Mouse (Mus musculus): ENCODE results near the gene Adtrp. TPM values are rescaled to one million over a fixed set of nuclear protein-coding genes. Genes with fewer than 3 reads are reported as not detected.

The Adtrp gene
- polyA plus RNA-seq, 1 experiment from 2014 or later: not detected

GRCm38 (mm10) chr13:41822617-41823016 lies 24.9 kb downstream of the Adtrp start:
- 30% methylated on average over 2 of the region's 2 CpGs for WGBS
- H3K27ac ChIP-seq (replicated peaks): no peak overlapping the region
- peaks cover 14% of the 10 kb centered on the region for H3K4me1 ChIP-seq
- no peak overlapping the region for H3K4me3 ChIP-seq
- no peaks in the 10 kb centered on the region for H3K27me3 ChIP-seq (ENCODE audit: low read depth, poor library complexity, severe bottlenecking)
- no peaks in the 10 kb centered on the region for H3K9me3 ChIP-seq (replicated peaks)
- H3K36me3 ChIP-seq: no peaks in the 10 kb centered on the region
- no peak for DNase-seq (ENCODE audit: low spot score)

DNA sequence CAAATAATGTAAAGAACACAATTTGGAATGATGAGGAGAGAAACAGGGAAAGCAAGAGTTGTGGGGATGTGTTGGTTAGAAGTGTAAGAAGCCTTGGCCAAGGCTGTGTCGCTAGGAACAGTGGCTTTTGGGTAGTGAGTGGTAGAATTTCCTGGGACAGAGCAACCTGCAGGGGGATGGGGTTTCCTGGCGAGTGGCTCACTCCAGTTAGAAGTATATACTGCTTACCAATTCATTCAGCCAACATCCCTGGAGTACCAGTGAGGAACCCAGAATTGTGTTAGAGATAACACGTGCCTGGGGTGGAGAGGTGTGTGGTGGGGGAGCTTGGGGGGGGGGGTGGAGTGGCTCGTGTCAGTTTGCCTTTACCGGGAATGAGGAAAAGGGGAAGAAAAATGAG lies 25.4 kb downstream of the Adtrp start:
- DNase-seq (ENCODE audit: low spot score): no peak
- Histone ChIP-seq H3K4me1 (peaks cover 14% of the 10 kb centered on the region), H3K9me3 (replicated peaks) (no peaks in the 10 kb centered on the region), H3K4me3 (no peak overlapping the region), H3K27ac (replicated peaks) (no peak overlapping the region), H3K36me3 (no peaks in the 10 kb centered on the region), H3K27me3 (ENCODE audit: low read depth, poor library complexity, severe bottlenecking) (no peaks in the 10 kb centered on the region)
- 36% methylated on average over 5 of the region's 5 CpGs for WGBS

DNA sequence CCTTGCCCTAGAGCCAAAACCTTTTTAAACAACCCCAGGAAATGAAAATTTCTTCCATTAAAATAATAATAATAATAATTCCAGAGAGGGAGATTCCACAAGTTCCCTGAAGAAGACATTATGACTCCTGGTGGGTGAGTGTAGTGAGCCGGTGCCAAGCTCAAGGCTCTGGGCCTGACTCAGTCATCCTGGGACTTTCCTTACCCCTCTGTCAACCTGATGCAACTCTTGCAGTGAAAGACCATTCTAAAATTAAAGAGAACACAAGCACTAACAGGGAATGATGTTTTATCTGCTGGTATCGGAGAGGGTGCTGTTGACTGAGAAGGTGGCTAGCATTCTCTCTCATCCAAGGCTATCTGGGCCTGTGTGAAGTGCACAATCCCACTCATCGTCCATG lies 26.5 kb downstream of the Adtrp start:
- peaks cover 14% of the 10 kb centered on the region for H3K4me1 ChIP-seq
- H3K9me3 ChIP-seq (replicated peaks): no peaks in the 10 kb centered on the region
- H3K4me3 ChIP-seq: no peak overlapping the region
- H3K27ac ChIP-seq (replicated peaks): no peak overlapping the region
- H3K36me3 ChIP-seq: no peaks in the 10 kb centered on the region
- no peaks in the 10 kb centered on the region for H3K27me3 ChIP-seq (ENCODE audit: low read depth, poor library complexity, severe bottlenecking)
- 92% methylated on average over 3 of the region's 3 CpGs for WGBS
- no peak for DNase-seq (ENCODE audit: low spot score)

GRCm38 (mm10) chr13:41819918-41820317 lies 27.6 kb downstream of the Adtrp start:
- Histone ChIP-seq H3K9me3 (replicated peaks) (no peaks in the 10 kb centered on the region), H3K4me3 (no peak overlapping the region), H3K4me1 (peaks cover 14% of the 10 kb centered on the region), H3K27ac (replicated peaks) (no peak overlapping the region), H3K27me3 (ENCODE audit: low read depth, poor library complexity, severe bottlenecking) (no peaks in the 10 kb centered on the region), H3K36me3 (no peaks in the 10 kb centered on the region)
- no peak for DNase-seq (ENCODE audit: low spot score)
- whole genome bisulfite sequencing: 85% methylated on average over 4 of the region's 4 CpGs

- H3K4me3 ChIP-seq: no peak overlapping the region
- no peaks in the 10 kb centered on the region for H3K27me3 ChIP-seq (ENCODE audit: low read depth, poor library complexity, severe bottlenecking)
- H3K27ac ChIP-seq (replicated peaks): no peak overlapping the region
- no peaks in the 10 kb centered on the region for H3K9me3 ChIP-seq (replicated peaks)
- 89% methylated on average over 4 of the region's 4 CpGs for WGBS
- peaks cover 14% of the 10 kb centered on the region for H3K4me1 ChIP-seq
- H3K36me3 ChIP-seq: no peaks in the 10 kb centered on the region
- DNase-seq (ENCODE audit: low spot score): no peak
Observed at GRCm38 (mm10) chr13:41819484-41819883, 28.0 kb downstream of the Adtrp start.

GRCm38 (mm10) chr13:41817583-41817982 lies 29.9 kb downstream of the Adtrp start:
- H3K36me3 ChIP-seq: no peaks in the 10 kb centered on the region
- 94% methylated on average over 4 of the region's 4 CpGs for WGBS
- H3K4me3 ChIP-seq: no peak overlapping the region
- H3K27me3 ChIP-seq (ENCODE audit: low read depth, poor library complexity, severe bottlenecking): no peaks in the 10 kb centered on the region
- no peak for DNase-seq (ENCODE audit: low spot score)
- H3K9me3 ChIP-seq (replicated peaks): no peaks in the 10 kb centered on the region
- no peak overlapping the region for H3K27ac ChIP-seq (replicated peaks)
- H3K4me1 ChIP-seq: peaks cover 4% of the 10 kb centered on the region

- Histone ChIP-seq H3K4me1 (no peaks in the 10 kb centered on the region), H3K9me3 (replicated peaks) (no peaks in the 10 kb centered on the region), H3K27me3 (ENCODE audit: low read depth, poor library complexity, severe bottlenecking) (no peaks in the 10 kb centered on the region), H3K27ac (replicated peaks) (no peak overlapping the region), H3K36me3 (no peaks in the 10 kb centered on the region), H3K4me3 (no peak overlapping the region)
- 88% methylated on average over 4 of the region's 4 CpGs for WGBS
- DNase-seq (ENCODE audit: low spot score): no peak
Observed at GRCm38 (mm10) chr13:41816643-41817042, 30.8 kb downstream of the Adtrp start.

- no peaks in the 10 kb centered on the region for H3K27me3 ChIP-seq (ENCODE audit: low read depth, poor library complexity, severe bottlenecking)
- DNase-seq (ENCODE audit: low spot score): no peak
- 94% methylated on average over 7 of the region's 7 CpGs for WGBS
- H3K4me1 ChIP-seq: peaks cover 11% of the 10 kb centered on the region; the same call in 1 of the 2 replicates
- H3K9me3 ChIP-seq (replicated peaks): no peaks in the 10 kb centered on the region
- no peak overlapping the region for H3K27ac ChIP-seq (replicated peaks)
- H3K36me3 ChIP-seq: no peaks in the 10 kb centered on the region
- H3K4me3 ChIP-seq: no peak overlapping the region
Observed at GRCm38 (mm10) chr13:41810776-41811175, 36.7 kb downstream of the Adtrp start.

- Histone ChIP-seq H3K4me3 (no peak overlapping the region), H3K9me3 (replicated peaks) (no peaks in the 10 kb centered on the region), H3K36me3 (no peaks in the 10 kb centered on the region), H3K27ac (replicated peaks) (no peak overlapping the region), H3K4me1 (peaks cover 11% of the 10 kb centered on the region; the same call in 1 of the 2 replicates), H3K27me3 (ENCODE audit: low read depth, poor library complexity, severe bottlenecking) (0 out of 2 replicates have a peak, but pooled peaks cover 4% of the 10 kb centered on the region)
- WGBS: 84% methylated on average over 4 of the region's 4 CpGs
- DNase-seq (ENCODE audit: low spot score): no peak
Observed at GRCm38 (mm10) chr13:41807815-41808214, 39.7 kb downstream of the Adtrp start.

DNA sequence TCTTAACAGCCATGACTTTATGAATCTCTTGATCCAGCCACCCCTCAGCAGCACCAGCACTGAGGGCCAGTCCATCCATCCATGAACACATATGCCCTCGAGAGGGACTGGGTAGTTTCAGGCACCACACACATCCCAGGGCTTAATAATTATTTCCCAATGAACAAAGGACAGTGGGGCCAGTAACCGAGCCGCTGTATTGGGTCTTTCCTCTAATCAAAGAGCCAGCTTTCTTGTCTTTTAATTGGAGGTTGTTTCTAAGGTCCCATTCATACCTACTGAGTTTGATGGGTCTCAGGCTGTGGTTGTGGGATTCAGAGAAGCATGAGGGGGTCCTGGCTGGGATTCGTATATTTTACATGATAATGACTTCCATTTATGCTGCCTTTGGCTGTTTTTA lies 40.2 kb downstream of the Adtrp start:
- 75% methylated on average over 4 of the region's 4 CpGs for WGBS
- no peak overlapping the region for H3K4me3 ChIP-seq
- no peak for DNase-seq (ENCODE audit: low spot score)
- peaks cover 14% of the 10 kb centered on the region for H3K4me1 ChIP-seq
- no peak overlapping the region for H3K27ac ChIP-seq (replicated peaks)
- H3K36me3 ChIP-seq: no peaks in the 10 kb centered on the region
- H3K27me3 ChIP-seq (ENCODE audit: low read depth, poor library complexity, severe bottlenecking): 0 out of 2 replicates have a peak, but pooled peaks cover 4% of the 10 kb centered on the region
- no peaks in the 10 kb centered on the region for H3K9me3 ChIP-seq (replicated peaks)

DNA sequence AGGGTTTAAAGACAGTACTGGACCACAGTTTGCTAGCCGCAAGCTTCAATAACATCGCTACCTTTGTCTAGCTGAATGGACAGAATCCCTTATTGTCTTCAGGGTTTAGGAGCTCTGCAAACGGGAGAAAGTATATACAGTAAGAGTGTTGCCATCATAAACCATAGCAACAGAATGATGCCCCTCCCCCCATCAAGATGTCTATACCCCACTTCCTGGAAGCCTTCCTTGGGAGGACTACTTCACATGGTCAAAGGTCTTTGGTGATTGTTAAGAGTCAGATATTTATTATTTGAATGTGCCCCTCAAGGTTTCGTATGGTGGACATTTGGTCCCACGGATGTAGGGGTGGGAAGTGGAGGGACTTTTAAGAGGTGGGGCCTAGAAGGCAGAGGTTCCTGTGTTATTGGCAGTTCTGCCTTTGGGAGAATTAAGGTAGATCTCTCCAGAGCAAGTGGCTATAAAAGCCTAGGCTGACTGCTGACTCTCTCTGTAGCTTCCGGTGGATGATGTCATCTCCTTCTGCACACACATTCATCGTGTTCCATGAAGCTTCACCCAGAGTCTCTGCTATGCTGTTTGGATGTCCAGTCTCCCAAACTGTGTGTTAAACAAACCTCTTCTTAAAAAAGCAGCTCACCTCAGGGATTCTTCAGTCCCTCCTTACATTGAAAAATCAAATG lies 42.2 kb downstream of the Adtrp start:
- 94% methylated on average over 7 of the region's 7 CpGs for WGBS

GRCm38 (mm10) chr13:41803656-41804265 lies 43.7 kb downstream of the Adtrp start:
- Histone ChIP-seq H3K4me3 (no peak overlapping the region), H3K4me1 (peaks cover 37% of the 10 kb centered on the region), H3K27me3 (ENCODE audit: low read depth, poor library complexity, severe bottlenecking) (0 out of 2 replicates have a peak, but pooled peaks cover 4% of the 10 kb centered on the region), H3K9me3 (replicated peaks) (no peaks in the 10 kb centered on the region), H3K27ac (replicated peaks) (peak overlapping the region; percentile 43; the same call in 1 of the 2 replicates), H3K36me3 (no peaks in the 10 kb centered on the region)
- WGBS: 85% methylated on average over 8 of the region's 8 CpGs
- no peak for DNase-seq (ENCODE audit: low spot score)

More for the DNA sequence above, 42.2 kb downstream of the Adtrp start:
- Histone ChIP-seq H3K4me1 (peaks cover 34% of the 10 kb centered on the region), H3K27ac (replicated peaks) (no peak overlapping the region), H3K9me3 (replicated peaks) (no peaks in the 10 kb centered on the region), H3K36me3 (no peaks in the 10 kb centered on the region), H3K4me3 (no peak overlapping the region), H3K27me3 (ENCODE audit: low read depth, poor library complexity, severe bottlenecking) (0 out of 2 replicates have a peak, but pooled peaks cover 4% of the 10 kb centered on the region)
- DNase-seq (ENCODE audit: low spot score): no peak

GRCm38 (mm10) chr13:41801177-41801636 lies 46.3 kb downstream of the Adtrp start:
- DNase-seq (ENCODE audit: low spot score): peak; percentile 76
- WGBS: 4% methylated on average over 8 of the region's 8 CpGs
- Histone ChIP-seq H3K36me3 (no peaks in the 10 kb centered on the region), H3K4me1 (peaks cover 26% of the 10 kb centered on the region), H3K9me3 (replicated peaks) (no peaks in the 10 kb centered on the region), H3K27ac (replicated peaks) (peak overlapping the region; percentile 80), H3K27me3 (ENCODE audit: low read depth, poor library complexity, severe bottlenecking) (0 out of 2 replicates have a peak, but pooled peaks cover 4% of the 10 kb centered on the region), H3K4me3 (peak overlapping the region; percentile 43)

Data from midbrain, embryonic 10.5 days (tissue).